Mouse (Mus musculus) kidney, adult 9 months (tissue): ENCODE results near the gene Bdkrb1.

Source experiments
- DNase-seq: peaks from one replicate; pipeline ENCODE4 v3.0.0; 2022

Bdkrb1 gene

DNA sequence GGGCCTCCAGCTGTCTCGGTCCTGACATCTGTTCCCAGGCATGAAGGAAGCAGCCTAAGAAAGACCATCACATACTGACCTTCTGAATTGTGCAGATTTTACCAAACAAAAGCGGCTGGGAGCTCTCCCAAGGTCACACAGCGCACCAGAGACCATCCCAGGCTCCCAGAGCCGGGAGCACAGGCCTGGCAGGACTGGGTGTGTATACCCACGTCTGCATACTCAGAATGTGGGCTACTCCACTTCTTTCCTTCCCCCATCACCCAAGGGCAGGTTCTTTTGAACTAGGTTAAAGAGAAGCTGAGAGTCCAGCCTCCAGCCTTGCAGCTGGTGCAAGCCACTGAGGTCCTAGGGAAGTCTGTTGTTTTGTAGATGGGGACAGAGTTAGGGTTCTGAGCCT lies 3.8 kb upstream of the Bdkrb1 start:
- no peak for DNase-seq

DNA sequence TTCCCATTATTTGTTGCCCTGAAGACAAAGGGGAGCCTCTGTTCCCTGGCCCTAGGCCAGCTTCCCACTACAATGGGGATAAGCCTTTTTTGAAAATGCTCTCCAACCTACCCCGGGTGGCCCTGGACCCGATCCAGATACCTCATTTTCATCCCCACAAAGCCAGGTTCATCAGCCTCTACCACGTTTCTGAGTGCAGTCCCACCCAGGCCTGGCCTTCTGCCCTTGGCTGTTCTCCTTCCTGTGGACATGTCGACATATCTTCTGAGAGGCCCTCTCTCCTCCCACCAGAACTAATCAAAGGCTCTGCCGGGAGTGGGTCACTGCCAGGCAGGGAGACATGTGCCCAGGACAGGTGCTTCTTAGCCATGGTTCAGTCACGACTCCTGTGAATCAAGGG lies 1.3 kb upstream of the Bdkrb1 start:
- no peak for DNase-seq

DNA sequence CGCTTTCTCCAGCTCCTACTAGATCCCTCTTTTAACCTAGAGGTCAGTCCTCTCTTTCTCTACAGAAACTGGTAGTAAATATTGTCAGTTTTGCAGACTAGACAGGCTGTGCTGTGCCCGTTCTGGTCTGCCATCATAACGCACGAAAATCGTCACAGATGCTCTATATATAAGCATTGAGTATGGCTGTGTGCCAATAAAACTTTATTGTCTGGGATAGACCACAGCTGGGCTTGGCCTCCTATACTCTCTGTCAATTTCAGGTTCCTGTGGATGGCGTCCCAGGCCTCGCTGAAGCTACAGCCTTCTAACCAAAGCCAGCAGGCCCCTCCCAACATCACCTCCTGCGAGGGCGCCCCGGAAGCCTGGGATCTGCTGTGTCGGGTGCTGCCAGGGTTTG lies 1.0 kb downstream of the Bdkrb1 start:
- no peak for DNase-seq

DNA sequence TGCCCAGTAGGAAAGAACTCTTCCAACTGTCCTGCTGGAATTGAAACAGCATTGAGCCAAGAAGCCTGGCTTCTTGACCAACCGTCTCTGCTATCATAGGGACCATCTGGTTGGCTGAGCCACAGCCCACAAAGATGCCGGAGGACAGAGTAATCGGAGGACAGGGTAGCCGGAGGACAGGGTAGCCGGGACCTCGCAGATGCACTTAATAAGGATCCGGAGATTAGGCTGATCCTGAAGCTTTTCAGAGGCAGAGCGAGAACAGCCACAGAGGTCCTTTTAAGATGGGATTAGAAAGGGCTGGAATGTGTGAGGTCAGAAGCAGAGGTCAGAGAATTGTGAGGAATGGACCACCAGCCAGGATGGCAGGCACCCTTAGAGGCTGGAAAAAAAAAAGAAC lies 2.3 kb downstream of the Bdkrb1 start:
- no peak for DNase-seq

DNA sequence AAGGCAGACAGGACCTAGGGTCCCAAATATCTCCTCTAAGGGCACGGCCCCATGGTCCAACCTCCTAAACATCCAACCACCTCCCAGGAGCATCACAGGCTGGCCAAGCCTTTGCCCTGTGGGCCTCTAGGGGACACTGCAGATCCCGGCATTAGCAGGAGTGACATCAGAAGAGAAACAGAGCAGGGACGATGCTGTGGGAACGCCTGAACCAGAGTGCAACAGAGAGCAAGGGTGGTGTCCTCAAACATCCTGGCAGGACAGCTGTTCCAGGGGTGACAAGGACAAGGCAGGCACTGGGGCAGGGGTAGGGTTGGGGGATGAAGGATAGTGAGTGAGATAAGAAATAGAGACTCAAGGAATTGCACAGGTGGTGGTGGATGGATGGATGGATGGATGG lies 4.0 kb downstream of the Bdkrb1 start:
- DNase-seq: no peak

DNA sequence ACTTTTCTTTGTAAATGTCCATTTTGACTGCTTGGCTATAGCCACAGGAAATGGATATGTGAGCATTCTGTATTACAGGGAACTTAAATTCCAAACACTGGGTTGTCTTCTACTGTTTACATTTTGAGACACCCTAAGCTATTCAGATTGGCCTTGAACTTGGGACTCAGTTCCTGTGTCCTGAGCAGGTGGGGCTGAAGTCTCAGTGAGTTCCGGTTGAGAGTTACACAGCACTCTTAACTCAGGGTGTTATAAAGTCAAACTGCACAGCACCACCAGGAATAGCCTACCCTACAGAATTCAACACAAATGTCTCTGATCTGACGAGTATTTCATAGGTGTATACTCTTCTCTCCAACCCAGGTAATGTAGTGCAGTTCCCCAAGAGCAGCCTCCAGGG lies 8.2 kb downstream of the Bdkrb1 start:
- no peak for DNase-seq

DNA sequence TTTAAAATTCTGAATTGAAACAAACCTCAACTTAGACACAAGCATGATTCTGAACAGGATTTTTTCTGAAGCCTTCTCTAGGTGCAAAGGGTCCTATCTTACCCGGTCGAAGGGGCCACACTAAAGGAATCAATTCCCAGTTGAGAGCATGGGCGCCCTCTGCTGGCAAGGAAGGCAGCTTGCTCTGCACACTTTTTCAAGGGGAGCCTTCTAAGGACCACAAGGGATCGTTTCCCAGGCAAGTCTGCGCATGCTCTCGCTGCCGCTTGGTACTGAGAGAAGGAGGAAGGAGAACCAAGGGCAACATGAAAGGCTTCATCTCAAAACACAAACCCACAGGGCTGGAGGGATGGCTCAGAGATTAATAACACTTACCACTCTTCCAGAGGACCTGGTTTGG lies 8.9 kb downstream of the Bdkrb1 start:
- DNase-seq: peak; percentile 21

DNA sequence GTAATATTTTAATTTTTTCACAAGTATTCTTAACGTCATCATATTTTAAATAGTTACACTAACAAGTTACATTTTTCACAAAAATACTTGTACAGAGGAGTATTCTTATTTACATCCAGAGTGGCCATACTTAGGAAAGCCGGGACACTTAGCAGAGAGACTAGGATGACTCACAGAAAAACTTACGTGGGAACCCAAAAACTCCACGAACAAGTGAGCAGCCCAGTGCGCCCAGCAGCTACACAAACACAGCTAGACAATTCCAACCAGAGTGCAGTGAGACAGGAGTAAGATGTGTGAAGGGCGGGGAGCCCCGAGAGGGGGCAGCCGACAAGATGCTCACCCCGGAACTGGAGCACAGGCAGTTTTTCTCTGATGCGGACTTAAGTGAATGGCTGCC lies 10.7 kb downstream of the Bdkrb1 start:
- DNase-seq: no peak

DNA sequence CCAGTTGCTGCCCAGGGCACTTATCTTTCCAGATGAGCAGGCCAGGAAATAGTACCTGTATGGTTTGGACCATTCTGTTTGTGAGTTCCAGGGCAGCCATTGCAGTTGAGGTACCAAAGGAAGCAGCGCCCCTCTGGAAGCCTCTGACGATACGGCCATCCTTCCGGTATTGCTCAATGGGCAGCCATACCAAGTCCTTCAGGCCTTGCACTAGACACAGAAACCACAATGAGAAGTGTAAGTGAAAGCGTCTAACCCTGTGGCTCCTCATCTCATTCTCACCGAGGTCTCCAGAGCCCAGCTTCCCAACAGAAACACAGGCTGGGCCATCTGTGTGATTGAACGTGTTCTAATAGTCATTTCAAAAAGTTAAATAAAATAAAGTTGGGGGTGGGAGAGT lies 19.2 kb downstream of the Bdkrb1 start:
- DNase-seq: no peak

DNA sequence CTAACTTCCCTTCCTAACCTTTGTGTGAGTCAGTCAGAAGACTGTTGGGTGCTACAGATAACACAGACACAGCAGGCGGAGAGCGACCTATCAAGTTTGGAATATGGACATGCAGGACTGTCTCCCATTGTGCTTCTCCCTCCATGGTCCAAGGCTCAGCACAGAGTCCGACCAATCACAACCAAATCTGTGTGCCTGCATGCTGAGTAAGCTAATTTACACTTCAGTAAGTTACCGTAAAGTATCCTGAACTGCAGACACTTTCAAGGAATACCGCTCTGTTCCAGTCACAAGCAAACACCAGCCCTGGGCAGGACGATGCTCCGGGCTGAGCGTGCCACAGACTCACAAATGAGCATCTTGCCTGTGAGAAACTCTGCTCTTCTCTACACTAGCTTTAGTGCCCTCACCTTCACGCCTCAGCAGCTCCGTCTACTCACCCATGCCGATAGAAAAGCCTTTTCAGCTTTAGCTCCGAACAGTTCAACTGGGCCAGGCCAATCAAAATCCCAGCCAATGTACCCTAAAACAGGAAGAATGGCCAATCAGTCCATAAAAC lies 20.2 kb downstream of the Bdkrb1 start:
- no peak for DNase-seq

DNA sequence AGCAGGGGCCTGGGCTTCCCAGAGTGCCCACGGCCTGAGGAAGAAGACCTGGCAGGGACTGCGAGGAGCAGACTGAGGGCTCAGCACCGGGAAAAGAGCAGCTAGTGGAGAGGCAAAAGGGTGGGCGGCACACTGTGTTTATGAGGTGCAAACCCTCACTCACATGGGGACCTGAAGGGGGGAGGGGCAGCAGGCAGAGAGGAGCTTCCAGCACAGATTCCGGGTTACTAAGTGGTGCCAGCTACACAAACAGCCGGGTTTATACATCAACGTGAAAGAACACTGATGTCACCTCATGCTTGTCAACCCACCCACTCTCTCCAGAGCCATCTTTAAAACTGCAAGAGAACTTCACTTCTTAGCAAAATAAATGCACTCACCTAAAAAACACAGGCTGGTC lies 22.9 kb downstream of the Bdkrb1 start:
- DNase-seq: no peak

DNA sequence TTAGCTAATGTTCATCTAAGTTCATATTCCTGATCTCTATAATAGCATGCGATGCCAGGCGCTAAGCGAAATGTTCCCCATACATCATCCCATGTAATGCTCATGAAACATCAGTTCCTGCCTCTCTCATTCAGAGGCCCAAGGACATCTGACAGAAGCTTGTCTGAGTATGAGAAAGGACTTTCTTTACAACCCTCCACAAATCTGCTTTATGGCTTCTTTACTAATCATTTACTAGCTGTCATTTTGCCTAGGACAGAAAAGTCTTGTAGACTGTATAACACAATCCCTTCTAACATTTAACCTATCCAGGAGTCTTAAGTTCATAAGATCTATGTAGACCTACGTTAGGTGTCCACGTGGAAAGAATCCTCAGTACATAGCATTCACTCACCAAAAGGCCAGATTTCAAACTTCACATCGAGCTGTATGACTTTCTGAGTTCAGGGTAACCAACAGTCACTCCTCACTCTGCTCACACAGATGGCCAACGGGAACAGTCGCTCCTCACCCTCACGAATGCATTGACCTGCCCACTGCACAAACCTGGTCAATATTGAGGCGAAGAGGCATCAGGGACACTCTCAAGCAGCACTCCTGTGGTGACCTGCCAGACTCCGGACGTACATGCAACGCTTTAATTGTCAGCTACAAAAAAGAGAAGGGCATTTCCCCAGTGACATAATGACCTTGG lies 31.6 kb downstream of the Bdkrb1 start:
- no peak for DNase-seq

DNA sequence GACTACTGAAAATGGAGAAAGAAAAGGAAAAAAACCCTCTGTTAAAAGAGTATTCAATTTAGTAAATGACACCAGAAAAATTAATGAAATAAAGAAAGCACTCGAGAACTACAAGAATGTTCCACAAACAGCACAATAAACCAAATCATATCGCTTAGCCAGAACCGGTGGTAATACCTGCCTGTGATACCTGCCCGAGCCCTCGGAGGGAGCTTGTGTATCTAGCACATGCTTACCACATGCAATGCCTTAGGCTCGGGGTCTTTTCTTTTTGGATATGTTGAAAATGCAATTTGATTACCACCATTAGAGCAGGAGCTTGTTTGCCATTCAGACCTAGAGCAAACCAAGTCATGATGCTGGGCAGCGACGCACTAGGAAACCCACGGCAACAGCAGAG lies 33.7 kb downstream of the Bdkrb1 start:
- peak; percentile 9 for DNase-seq

DNA sequence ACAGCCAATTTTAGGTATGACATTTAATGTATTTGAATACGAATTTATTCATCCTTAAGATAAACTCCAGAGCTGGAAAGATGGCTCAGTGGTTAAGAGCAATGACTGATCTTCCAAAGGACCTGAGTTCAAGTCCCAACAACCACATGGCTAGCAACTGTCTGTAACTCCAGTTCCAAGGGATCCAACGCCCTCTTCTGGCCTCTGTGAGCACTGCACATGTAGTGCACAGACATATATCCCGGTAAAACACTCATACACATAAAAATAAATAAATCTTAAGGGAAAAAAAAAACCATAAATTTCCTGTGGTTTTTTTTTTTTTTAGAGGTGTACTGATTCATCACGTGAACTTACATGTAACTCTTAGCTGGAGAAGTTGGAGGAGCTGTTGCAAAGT lies 34.7 kb downstream of the Bdkrb1 start:
- DNase-seq: no peak

DNA sequence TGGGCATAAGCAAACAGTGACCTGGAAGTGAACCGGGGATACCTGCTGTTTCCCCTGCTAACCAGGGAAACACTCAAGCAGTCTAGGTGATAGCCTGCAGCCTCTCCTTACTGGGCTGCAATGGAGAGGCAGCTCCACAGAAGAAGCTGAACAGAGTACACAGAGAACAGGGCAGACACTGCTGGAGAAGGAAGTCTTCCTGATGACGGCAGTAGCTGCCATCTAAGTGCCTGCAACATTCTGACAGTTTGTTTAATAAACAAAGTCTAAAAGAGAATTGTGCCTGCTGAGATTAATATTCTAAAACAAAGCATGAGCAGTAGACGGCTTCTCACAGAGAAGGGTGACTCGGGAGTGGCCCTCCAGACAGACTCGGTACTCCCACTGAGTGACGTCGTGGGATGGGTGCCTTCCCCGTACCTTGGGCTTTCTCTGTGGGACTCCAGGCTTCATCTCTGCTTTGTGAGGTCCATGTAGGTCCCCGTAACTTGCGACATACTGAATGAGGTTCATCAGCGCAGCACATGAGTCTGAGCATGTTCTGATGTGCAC lies 40.0 kb downstream of the Bdkrb1 start:
- DNase-seq: no peak
